Mouse (Mus musculus) E14TG2a.4 (cell line): ENCODE measurements around the gene Pitpnm3.

Experiments used
- CTCF ChIP-seq: conservative IDR thresholded peaks from 2 replicates; pipeline ENCODE4 v1.5.1; 2014; ENCODE audit warnings: low read length
- NANOG ChIP-seq: IDR thresholded peaks from 2 replicates; pipeline ENCODE4 v1.6.1; 2014; ENCODE audit warnings: borderline replicate concordance, low read length, mixed read lengths

GRCm38 (mm10) chr11:72100996-72101395 is 34.6 kb downstream of the Pitpnm3 start:
- TF ChIP-seq CTCF (no peak), NANOG (no peak)
